Mouse (Mus musculus): ENCODE results near the gene Cpt1a.

The Cpt1a gene

GRCm38 (mm10) chr19:3374028-3374427 lies 51.9 kb downstream of the Cpt1a start:
- DNase-seq = peak; percentile 47 to 48

DNA sequence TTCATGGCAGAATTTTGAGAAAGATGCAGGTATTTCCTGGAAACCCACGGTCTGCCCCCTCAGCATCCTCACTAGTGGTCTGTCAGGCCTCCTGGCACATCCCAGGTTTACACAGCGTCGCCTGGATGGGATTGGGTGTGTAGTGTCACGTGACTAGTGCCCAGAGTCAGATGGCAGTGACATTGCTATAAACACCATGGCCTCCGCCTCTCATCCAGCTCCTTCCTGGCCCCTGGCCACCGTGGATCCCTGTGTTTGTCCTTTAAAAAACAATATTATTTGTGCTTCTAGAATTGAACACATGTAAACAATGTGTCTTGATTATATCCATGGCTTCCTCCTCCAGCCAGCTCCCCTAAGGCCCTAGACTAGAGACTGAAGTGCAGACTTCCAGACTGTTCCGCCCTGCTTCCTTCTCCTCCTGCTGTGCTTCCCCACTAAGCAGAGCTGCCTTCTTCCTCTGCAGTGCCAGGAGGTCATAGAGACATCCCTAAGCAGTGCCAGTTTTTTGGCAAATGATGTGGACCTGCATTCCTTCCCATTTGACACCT lies 53.9 kb downstream of the Cpt1a start:
- no peak for DNase-seq

DNA sequence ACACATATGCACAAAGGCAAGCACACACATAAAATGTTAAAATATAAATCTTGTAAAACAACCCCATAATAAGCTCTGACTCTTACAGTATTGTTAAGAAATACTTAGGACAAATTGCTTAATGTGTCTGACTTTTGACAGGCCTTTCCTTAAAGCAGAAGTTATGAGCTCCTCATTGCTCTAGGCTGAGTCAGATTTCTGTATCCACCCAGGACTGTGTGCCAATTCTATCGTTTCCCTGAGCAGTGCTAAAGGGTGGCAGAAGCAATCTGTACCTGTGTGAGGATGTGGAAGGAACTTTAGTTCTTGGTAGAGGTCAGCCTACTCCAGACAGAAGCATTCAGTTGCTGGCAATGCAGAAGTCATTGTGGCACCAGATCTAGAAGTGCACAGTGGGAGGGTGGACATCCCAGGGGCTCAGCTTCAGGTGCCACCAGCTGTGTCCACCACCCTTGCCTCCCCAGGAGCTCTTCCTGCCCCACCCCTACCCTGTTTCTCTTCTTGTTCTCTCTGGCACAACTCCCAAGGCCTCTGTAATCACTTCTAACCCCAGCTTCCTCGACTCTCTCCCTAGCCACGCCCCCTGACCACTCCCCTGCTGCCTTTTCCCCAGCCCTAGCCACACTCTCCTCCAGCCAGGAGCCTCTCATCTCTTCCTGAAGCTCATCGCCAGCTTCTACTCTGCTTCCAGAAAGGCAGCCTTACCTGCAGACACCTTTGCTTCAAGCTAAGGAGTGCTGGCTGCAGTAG lies 55.0 kb downstream of the Cpt1a start:
- DNase-seq = no peak

- no peak for DNase-seq
These were observed 56.5 kb downstream of the Cpt1a start for GRCm38 (mm10) chr19:3378614-3379013.

- no peak for DNase-seq
These were observed 65.9 kb downstream of the Cpt1a start for GRCm38 (mm10) chr19:3388061-3388460.

GRCm38 (mm10) chr19:3388629-3389057 lies 66.5 kb downstream of the Cpt1a start, which contains the start of gene Tesmin:
TSS of gene Tesmin (plus strand) at chr19:3388857.
- peak; percentile 94 to 96 for DNase-seq

DNA sequence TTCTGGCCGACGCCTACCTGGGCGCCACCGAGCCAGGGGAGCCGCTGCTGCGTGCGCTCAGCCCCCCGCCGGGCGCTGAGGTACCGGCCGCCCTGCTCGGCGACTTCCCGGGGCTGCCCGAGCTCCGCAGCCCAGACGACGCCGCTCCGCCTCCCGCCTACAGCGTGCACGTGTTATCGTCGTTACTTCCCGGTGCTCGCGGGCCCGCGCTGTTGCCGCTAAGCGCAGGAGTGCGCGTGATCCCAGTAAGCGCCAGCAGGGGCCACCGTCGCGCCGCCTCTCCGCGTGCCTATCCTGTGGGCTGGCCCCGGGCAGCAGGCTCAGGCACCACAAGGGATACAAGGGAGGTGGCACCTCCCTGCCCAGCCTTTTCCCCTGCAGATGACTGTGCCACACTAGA lies 67.0 kb downstream of the Cpt1a start:
- DNase-seq = peak; percentile 90 to 91

- no peak for DNase-seq
These were observed 70.2 kb downstream of the Cpt1a start for GRCm38 (mm10) chr19:3392384-3392783.

DNA sequence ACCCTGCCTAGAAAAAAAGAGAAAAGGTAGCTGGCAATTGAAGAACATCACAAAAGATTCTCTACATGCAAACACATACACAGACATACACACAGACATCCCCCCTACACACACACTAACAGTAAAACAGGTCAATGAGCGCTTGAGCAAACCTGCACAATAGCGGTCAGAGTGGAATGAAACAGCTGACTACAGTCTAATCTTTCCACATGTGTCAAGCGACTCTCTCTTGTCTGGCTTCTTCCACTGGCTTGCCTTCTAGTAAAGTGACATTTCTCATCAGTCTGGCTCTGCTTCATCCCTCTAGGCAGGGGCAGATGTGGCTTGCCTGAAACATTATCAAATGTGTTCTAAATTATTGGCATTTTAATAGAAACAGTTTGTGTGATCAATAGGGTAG lies 72.1 kb downstream of the Cpt1a start:
- DNase-seq = no peak

DNA sequence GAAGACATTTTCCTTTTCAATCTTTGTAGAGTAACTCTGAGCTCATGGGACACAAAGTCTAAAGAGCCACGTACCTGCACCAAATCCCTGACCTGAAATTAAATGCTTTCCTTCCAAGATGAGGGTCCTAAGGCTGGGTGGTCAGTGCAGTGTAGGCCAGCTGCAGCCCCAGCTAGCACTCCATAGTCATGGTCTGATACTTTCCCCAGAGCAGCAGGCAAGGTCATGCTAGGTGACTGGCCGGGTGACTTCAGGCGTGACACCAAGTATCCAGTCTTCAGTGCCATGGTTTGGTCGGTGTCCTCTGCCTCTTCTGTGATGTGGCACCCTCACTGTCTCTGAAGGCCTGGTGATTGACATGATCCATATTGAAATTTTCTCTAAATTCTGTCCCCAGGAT lies 77.9 kb downstream of the Cpt1a start:
- no peak for DNase-seq

DNA sequence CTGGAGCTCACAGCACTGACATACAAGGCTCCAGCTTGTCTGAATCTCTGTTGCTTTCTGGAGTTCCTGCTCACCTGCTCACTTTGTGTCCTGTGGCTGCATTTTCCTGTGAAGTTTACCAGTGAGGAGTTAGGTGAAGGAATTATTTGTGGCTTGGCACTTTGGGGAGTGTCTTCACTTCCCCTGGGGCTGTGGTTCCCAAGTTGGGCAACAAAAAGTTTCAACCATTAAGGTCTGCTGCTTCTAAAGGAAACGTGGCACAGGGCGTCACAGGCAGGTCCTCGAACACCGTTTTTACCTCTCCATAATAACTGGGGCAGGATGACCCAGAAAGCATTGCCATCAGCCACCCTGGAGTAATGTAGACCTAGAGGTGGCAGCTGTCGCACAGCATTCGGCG lies 79.4 kb downstream of the Cpt1a start:
- no peak for DNase-seq

DNA sequence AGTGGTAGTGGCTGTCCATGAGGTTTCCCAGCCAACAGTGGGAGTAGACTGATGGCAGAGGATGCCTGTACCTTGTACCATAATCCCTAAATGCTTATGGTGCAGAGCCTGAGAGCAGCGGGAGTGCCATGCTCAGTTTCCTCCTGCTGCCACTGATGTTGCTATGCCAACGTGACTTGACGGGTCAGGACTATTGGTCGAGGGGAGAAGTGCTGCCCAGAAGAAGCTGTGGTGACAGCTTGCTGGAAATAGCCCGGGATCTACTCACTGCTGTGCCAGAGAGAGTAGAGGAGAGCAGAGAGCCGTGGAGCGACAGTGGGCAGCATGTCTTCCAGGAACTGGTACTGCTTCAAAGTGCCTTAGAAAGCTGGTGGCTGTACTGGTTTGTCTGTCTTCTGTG lies 79.8 kb downstream of the Cpt1a start:
- no peak for DNase-seq

GRCm38 (mm10) chr19:3402390-3402789 lies 80.3 kb downstream of the Cpt1a start:
- no peak for DNase-seq

DNA sequence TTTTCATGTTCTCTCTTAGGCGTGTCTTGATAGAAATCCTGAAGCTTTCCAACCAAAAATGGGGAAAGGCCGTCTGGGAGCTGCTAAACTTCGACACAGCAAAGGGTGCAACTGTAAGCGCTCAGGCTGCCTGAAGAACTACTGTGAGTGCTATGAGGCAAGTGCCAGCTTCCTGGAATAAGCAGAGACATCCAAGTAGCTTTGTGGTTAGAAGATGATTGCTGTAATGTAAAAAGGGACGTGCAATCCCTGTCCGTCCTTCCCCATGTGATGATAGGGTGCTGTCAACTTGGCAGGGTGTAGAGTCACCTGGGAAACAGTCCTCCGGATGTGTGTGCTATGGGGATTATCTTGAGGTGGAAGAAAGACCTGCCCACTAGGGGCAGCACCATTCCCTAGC lies 81.9 kb downstream of the Cpt1a start:
- DNase-seq = no peak

- no peak for DNase-seq
These were observed 83.6 kb downstream of the Cpt1a start for GRCm38 (mm10) chr19:3405531-3406281.

DNA sequence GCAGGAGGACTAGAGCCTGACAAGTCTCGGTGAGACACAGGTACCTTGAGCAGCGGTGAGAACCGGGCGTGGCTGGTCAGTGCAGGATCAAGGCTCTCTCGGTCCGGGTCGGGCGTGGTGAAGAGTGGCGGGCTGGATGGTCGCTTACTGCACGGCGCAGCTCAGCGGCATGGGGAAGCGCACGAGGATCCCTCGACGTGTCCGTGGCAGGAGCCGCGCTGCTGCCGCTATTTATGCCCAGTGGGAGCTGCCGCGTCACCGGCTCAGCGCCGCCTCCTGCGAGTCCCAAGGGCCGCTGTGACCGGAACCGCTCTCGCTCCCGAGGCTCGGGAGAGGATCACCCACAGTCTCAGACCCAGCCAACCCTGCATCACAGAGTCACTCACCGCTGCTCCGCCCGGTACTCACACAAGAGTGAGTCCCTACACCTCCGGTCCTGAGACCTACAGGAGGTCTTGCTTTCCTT lies 92.2 kb downstream of the Cpt1a start, which contains the start of gene Gal:
TSS of gene Gal (minus strand) at position 277 of the 466 bp plus-strand sequence.
- peak; percentile 15 to 19 for DNase-seq

DNA sequence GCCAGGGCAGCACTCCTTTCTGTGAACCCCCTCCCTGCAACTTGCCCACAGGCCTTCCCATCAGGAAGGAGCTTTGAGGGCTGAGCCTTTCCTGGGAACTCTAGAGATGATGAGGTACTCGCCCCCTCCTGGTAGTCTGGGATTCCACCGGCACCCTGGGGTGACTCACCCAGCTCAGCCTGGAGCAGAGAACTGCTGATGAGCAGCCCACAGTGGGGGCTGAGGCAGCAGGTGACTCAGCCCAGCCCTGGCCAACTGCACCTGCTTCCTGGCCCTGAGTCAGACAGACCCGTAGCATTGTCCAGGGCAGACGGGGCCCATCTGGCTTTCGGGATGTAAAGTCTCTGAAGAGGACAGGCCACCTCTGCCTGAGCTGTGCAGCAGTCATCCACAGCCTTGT lies 97.1 kb downstream of the Cpt1a start:
- DNase-seq = no peak

DNA sequence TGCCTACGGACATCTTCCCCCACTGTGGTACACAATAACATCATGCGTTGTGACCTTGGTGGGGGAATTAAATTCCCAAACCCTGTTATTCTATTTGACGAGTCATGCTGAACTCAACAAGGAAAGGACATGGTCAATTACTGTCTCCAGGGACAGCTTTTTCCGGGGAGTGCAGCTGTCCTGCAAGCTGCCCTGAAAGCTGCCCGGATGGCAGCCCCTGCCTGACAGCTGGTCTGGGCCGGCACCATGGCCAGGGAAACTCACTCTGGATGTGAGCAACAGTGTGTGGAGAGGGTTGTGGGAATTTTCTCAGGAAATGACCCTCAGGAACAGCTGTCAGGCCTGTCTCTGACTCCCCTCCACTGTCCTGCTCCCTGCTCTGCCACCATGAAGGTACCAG lies 100.4 kb downstream of the Cpt1a start:
- DNase-seq = no peak

- no peak for DNase-seq
These were observed 100.8 kb downstream of the Cpt1a start for GRCm38 (mm10) chr19:3422981-3423380.

GRCm38 (mm10) chr19:3424214-3424613 lies 102.1 kb downstream of the Cpt1a start:
- DNase-seq = no peak

- no peak for DNase-seq
These were observed 106.1 kb downstream of the Cpt1a start for GRCm38 (mm10) chr19:3428057-3428830.

DNA sequence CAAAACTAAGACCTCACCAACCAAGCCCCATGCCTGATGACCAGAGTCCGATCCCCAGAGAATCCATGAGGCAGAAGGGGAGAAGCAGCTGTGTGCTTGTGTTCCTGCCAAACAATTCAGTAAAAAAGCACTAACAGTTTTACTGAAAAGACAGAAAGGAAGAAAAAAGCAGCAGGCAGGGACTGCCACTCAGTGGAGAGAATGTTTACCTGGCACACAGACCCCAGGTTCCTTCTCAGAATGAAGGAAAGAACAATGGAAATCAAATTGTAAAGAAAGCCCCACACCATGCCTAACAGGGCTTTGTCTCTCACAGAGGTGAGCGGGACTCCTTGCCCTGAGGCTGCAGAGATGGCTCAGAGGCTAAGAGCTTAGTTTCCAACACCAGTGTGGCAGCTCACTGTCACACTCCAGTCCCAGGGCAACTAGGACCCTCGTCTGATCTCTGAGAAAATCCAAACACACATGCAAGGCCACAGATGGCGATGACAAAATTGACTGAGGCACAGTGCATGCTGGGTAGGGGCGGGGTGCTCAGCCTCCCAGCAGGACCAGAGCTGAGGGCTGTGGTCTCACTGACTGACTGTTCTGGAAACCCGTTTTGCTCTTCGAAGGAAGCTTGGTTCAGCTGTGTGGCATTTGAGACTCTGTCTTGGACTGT lies 107.2 kb downstream of the Cpt1a start:
- no peak for DNase-seq
